Mouse (Mus musculus): Measurements from ENCODE around the gene Setd2.
A peak's percentile ranks its signal among the peaks of the same experiment; 100 is the strongest.

Gene Setd2

GRCm38 (mm10) chr9:110532538-110533291 is at the start of gene Setd2:
Gene Setd2, plus strand, starts transcription at chr9:110532597.
- DNase-seq (ENCODE audit: low read depth): peak; percentile 84

- no peak for DNase-seq (ENCODE audit: low read depth)
Observed at GRCm38 (mm10) chr9:110488841-110489240, 43.6 kb upstream of the Setd2 start.

GRCm38 (mm10) chr9:110490913-110491312 is 41.5 kb upstream of the Setd2 start:
- DNase-seq (ENCODE audit: low read depth): peak; percentile 55

GRCm38 (mm10) chr9:110525737-110526136 is 6.7 kb upstream of the Setd2 start:
- DNase-seq (ENCODE audit: low read depth): no peak

GRCm38 (mm10) chr9:110529002-110529737 is 3.2 kb upstream of the Setd2 start:
- DNase-seq (ENCODE audit: low read depth): no peak

- DNase-seq (ENCODE audit: low read depth): peak; percentile 34
Observed at GRCm38 (mm10) chr9:110530650-110531049, 1.7 kb upstream of the Setd2 start.

DNA sequence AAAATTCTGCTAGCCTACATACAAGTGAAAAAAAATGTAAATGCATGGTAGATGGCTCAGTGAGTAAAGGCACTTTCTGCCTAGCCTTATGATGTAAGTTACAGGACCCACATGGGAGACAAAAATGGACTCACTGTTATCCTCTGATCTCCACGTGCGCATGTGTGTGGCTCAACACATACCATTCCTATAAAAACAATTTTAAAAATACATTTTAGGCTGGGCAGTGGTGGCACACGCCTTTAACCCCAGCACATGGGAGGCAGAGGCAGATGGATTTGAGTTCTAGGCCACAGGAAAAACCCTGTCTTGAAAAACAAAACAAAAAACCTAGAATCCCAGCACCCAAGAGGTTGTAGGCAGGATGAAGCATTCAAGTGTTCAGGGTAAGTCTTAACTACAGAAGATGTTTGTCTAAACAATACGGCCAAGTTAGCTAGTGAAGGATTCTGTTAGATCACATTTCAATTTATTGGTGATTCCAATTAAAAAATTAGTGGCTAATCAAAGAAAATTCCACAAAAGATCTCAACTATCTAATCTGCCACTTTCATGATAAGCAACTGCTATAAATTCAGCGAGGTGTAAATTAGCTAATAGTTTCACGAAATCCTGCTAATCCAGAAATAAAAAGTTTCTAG is 1.1 kb upstream of the Setd2 start:
- DNase-seq (ENCODE audit: low read depth): peak; percentile 40

DNA sequence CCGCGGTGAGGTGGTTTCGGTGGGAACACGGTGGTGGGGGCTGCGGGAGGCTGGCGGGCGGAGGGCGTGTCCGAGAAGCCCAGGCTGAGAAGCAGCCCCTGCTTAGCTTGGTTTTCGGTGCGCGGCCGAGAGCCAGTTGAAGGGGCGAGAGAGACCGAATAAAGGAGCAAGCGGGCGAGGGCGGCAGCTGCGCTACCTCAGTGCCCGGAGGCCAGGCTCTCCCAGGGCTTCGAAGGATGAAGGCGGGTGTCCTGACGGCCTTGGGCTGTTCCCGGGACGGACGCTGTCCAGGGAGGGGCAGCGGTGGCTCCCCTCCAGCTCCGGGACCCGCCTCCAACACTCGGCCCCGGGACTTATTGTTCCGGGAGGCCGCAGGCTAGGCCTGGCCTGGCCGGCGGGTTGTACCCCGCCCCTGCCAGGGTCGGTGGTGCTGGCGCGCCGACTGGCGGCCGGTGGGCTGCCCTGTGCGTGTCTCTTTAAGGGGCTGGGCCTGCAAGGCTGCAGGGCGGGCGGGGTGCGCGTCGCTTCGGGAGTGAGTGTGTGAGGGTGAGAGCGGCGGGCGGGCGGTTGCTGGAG is 395 bp upstream of the Setd2 start:
- DNase-seq (ENCODE audit: low read depth): peak; percentile 94

- DNase-seq (ENCODE audit: low read depth): no peak
Observed at GRCm38 (mm10) chr9:110533645-110534044, 1.2 kb downstream of the Setd2 start.

- DNase-seq (ENCODE audit: low read depth): no peak
Observed at GRCm38 (mm10) chr9:110535114-110535513, 2.7 kb downstream of the Setd2 start.

DNA sequence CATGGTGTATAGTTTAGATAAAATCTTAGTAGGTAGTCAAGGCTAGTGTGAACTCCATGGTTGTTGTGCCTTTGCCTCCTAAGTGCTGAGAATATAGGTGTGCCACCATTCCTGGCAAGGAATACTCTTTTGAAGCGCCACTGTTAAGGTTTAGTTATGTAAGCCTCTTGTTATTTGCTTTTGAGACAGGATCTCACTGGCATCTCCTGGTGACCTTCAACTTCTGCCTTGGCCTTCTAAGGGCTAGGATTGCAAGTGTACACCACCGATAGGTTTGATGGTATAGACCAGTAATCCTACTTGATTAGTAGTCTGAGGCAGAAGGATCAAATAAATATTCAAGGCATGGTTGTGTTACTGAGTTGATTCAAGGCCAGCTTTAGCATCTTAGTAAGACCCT is 4.2 kb downstream of the Setd2 start:
- no peak for DNase-seq (ENCODE audit: low read depth)

DNA sequence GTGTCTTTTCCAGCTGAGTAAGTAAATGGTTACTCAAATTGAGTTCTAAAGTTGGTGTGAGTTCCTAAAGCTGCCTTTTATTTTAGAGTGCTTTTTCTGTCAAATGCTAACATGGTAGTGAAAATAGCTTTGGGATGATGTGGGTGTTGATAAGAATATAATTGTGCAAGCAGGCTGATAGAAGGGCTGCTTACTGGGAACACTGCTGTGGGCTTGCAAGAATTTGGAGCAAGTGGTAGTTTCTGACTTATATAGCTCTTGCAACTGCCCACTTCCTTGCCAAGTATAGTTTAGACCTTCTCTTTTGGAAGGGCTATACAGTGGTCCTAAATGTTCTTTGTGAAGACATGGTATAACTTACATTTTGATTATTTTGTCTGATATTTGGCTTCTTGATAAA is 6.1 kb downstream of the Setd2 start:
- DNase-seq (ENCODE audit: low read depth): no peak

DNA sequence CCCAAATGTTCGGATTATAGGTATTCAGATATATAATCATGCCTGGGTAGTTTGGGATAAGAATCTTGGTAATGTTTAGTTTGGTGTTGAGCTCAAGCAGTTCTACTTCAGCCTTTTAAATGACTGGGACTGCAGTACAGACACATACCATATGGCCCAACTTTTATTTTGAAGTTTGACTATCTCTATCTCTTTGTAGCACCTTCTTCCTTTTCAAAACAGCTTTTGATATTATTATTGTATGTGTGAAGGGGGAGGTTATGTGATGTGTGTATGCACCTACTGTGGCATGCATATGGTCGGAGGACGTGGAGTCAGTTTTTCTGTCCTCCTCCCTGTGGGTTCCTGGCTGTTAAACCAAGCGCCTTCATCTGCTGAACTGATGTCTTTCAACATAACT is 9.6 kb downstream of the Setd2 start:
- DNase-seq (ENCODE audit: low read depth): no peak

- DNase-seq (ENCODE audit: low read depth): no peak
Observed at GRCm38 (mm10) chr9:110548261-110548660, 15.9 kb downstream of the Setd2 start.

DNA sequence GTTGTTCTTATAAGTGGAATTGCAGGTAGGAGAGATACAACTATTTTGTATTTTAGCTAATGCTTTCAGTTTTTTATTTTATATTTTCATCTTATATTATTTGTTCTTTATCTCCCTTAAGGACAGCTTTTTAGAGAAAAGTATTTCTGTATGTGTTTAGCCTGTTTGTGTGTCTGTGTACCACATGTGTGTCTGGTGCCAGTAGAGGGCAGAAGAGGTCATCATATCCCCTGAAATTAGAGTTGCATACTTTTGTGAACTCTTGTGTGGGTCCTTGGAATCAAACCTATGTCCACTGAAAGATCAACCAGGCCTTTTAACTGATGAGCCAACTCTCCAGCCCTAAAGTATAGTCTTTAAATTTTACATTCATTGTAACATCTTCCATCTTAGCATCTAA is 35.9 kb downstream of the Setd2 start:
- peak; percentile 39 for DNase-seq (ENCODE audit: low read depth)

DNA sequence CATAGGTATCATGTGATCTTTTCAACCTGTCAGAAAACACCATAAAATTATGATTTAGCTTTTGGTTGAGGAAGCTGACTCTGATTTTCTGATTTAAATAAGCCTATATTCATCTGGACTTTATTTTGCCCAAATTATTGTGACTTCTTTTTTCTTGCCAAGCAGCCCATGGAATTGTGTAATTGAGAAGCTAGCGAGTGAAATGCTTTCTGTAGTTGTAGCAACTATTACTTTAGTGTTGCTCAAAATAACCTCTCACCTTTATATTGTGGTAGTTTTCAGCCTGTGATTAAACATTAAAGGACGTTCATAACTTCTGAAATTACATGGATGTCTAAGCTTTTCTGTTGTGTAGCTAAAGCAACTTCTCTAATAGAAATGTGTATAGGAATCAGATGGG is 49.8 kb downstream of the Setd2 start:
- DNase-seq (ENCODE audit: low read depth): no peak

- DNase-seq (ENCODE audit: low read depth): no peak
Observed at GRCm38 (mm10) chr9:110583521-110583920, 51.1 kb downstream of the Setd2 start.

- no peak for DNase-seq (ENCODE audit: low read depth)
Observed at GRCm38 (mm10) chr9:110611471-110611870, 79.1 kb downstream of the Setd2 start.

GRCm38 (mm10) chr9:110617081-110617480 is 84.7 kb downstream of the Setd2 start:
- no peak for DNase-seq (ENCODE audit: low read depth)

- DNase-seq (ENCODE audit: low read depth): peak; percentile 39
Observed at GRCm38 (mm10) chr9:110620180-110620579, 87.8 kb downstream of the Setd2 start.

GRCm38 (mm10) chr9:110620685-110621084 is 88.3 kb downstream of the Setd2 start:
- no peak for DNase-seq (ENCODE audit: low read depth)

DNA sequence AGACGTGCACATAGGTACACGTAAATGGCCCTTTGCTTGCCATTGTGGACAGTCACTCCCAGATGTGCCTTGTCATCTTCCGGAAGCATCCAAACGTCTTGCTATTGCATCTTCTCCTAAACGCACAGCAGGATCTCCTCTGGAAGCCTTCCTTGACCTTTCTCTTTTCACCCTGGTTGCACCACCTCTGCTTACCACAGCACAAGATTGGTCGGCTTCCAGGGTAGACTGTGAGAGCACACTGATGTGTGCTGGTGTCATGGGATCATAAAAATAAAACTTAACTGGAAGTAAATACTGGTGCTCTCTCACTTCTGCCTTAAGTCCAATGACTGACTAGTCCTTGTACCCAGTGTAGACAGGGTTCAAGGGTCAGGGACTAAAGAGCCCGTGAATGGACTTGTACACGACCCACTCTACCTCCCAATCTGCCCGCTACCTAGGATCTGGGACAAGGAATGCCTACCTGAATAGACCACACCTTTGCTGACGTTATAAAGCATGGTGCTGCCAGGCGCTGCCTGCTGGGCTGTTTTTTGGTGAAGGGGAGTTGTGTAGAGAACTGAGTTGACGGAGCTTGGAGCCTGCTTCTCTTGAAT is 90.3 kb downstream of the Setd2 start:
- no peak for DNase-seq (ENCODE audit: low read depth)
